Comparison of ENCODE assay signal across 8 mouse cellular contexts in genomic region chr6:18030868-18031508, GRCm38 (mm10). TPM values are rescaled to one million over a fixed set of nuclear protein-coding genes. Genes with fewer than 3 reads are reported as not detected.
DNase-seq lines count a peak whose midpoint lies in the region; ATAC-seq and TF ChIP-seq lines count a peak whose summit lies in the region.

No protein-coding gene starts in this region.

- no peak for TF ChIP-seq CTCF in lung, adult 2 months (IDR thresholded peaks at IDR 0.05; ENCODE audit: insufficient read depth, low read length)
- no peak for TF ChIP-seq CTCF in embryonic fibroblast, embryonic 13.5 days (IDR thresholded peaks at IDR 0.05; ENCODE audit: borderline replicate concordance, insufficient read depth, low read length)
- no peak for TF ChIP-seq CTCF in midbrain, postnatal 0 days (IDR thresholded peaks at IDR 0.05)

- H3K4me1 ChIP-seq in lung, adult 2 months (ENCODE audit: control insufficient read depth, insufficient read depth, low read length) = 0 out of 2 replicates have a peak, but pooled peaks cover 3% of the 10 kb centered on the region
- no peaks in the 10 kb centered on the region; the same call in 1 of the 2 replicates for H3K4me1 ChIP-seq in embryonic fibroblast, embryonic 13.5 days (ENCODE audit: control insufficient read depth, insufficient read depth, low read length)
- H3K4me1 ChIP-seq in hindbrain, embryonic 14.5 days (replicated peaks; ENCODE audit: control insufficient read depth, insufficient read depth, low read length) = peaks cover 10% of the 10 kb centered on the region
- peaks cover 8% of the 10 kb centered on the region; the same call in 1 of the 2 replicates for H3K4me1 ChIP-seq in midbrain, postnatal 0 days (ENCODE audit: insufficient read depth, low read length)

- TF ChIP-seq POLR2A in lung, adult 2 months (IDR thresholded peaks at IDR 0.05; ENCODE audit: borderline replicate concordance, extremely low read depth, low read depth, low read length) = no peak
- TF ChIP-seq POLR2A in embryonic fibroblast, embryonic 13.5 days (IDR thresholded peaks at IDR 0.05; ENCODE audit: low read depth, low read length) = no peak

- no peak overlapping the region for H3K27ac ChIP-seq in embryonic fibroblast, embryonic 13.5 days (ENCODE audit: insufficient read depth, low read length)
- no peak overlapping the region for H3K27ac ChIP-seq in hindbrain, embryonic 14.5 days
- H3K27ac ChIP-seq in midbrain, postnatal 0 days (ENCODE audit: low read depth, low read length) = no peak overlapping the region

- peak; percentile 22; the same call in 1 of the 2 replicates for ATAC-seq in hindbrain, embryonic 14.5 days (ENCODE audit: low FRiP score)
- ATAC-seq in midbrain, postnatal 0 days (ENCODE audit: low FRiP score) = no peak
- no peak for ATAC-seq in megakaryocyte progenitor cell, adult 5-6 weeks (replicated peaks; ENCODE audit: poor library complexity)

- peak overlapping the region; percentile 78 for H3K4me2 ChIP-seq in hindbrain, embryonic 14.5 days (replicated peaks)
- peak overlapping the region; percentile 99 for H3K4me2 ChIP-seq in midbrain, postnatal 0 days (ENCODE audit: low read depth, low read length, poor library complexity, severe bottlenecking)

- no peaks in the 10 kb centered on the region for H3K36me3 ChIP-seq in hindbrain, embryonic 14.5 days (replicated peaks; ENCODE audit: control insufficient read depth, insufficient read depth)
- no peaks in the 10 kb centered on the region for H3K36me3 ChIP-seq in midbrain, postnatal 0 days (ENCODE audit: insufficient read depth, low read length)

- DNase-seq in lung, adult 2 months = no peak
- no peak for DNase-seq in lung, postnatal 14 days
- DNase-seq in hindbrain, embryonic 14.5 days (ENCODE audit: low spot score) = no peak
- DNase-seq in midbrain, postnatal 0 days (ENCODE audit: low spot score) = no peak
- DNase-seq in adrenal gland, adult 8-10 months = no peak
- DNase-seq in gastrocnemius, adult 8-10 months (ENCODE audit: low spot score in 2 of 2) = no peak

- 12% methylated on average over 12 of the region's 12 CpGs for WGBS in lung, adult 2 months
- 10% methylated on average over 12 of the region's 12 CpGs for WGBS in hindbrain, embryonic 14.5 days
- 9% methylated on average over 12 of the region's 12 CpGs for WGBS in midbrain, postnatal 0 days

- H3K27me3 ChIP-seq in hindbrain, embryonic 14.5 days (ENCODE audit: control insufficient read depth, insufficient read depth, low read length) = peaks cover 53% of the 10 kb centered on the region
- peaks cover 23% of the 10 kb centered on the region for H3K27me3 ChIP-seq in midbrain, postnatal 0 days (ENCODE audit: insufficient read depth, low read length)

- peak overlapping the region; percentile 43; the same call in 1 of the 2 replicates for H3K9ac ChIP-seq in hindbrain, embryonic 14.5 days
- 0 out of 2 replicates have a peak overlapping the region, but pooled peaks have one; percentile 33 for H3K9ac ChIP-seq in midbrain, postnatal 0 days (replicated peaks; ENCODE audit: low read length, poor library complexity, severe bottlenecking)

- H3K9me3 ChIP-seq in hindbrain, embryonic 14.5 days (ENCODE audit: control insufficient read depth, low read length) = no peaks in the 10 kb centered on the region
- no peaks in the 10 kb centered on the region for H3K9me3 ChIP-seq in midbrain, postnatal 0 days (ENCODE audit: low read length)

- peak overlapping the region; percentile 18 for H3K4me3 ChIP-seq in lung, adult 2 months (replicated peaks; ENCODE audit: extremely low read depth, low read depth, low read length)
- peak overlapping the region; percentile 29; the same call in 1 of the 2 replicates for H3K4me3 ChIP-seq in embryonic fibroblast, embryonic 13.5 days (ENCODE audit: insufficient read depth, low read length)
- H3K4me3 ChIP-seq in hindbrain, embryonic 14.5 days (replicated peaks; ENCODE audit: low read length) = peak overlapping the region; percentile 43
- H3K4me3 ChIP-seq in midbrain, postnatal 0 days (ENCODE audit: low read depth, low read length) = peak overlapping the region; percentile 60

RNA-seq across cellular contexts. Expression of gene Wnt2, which starts 0.6 kb away (rescaled TPM):
- polyA plus RNA-seq in lung, adult 2 months (2012; rRNA removed) = 14.8 and 15.0 TPM in 2 replicates
- 0.94 and 2.1 TPM in 2 replicates for polyA plus RNA-seq in embryonic fibroblast, embryonic 13.5 days (2011; ENCODE audit: insufficient read length, low read depth, missing spikeins)
- 0.08 and 0.23 TPM in 2 replicates for polyA plus RNA-seq in hindbrain, embryonic 14.5 days (2014; fragmentation: Nextera tagmentation; extraction: Ambion mirVana)
- total RNA-seq in midbrain, postnatal 0 days (2014; rRNA removed) = 0.66 TPM in 1 of 2 replicates, not detected in the other
- 0.47 and 0.49 TPM in 2 replicates for polyA plus RNA-seq in midbrain, postnatal 0 days (2015; fragmentation: Nextera tagmentation; extraction: Ambion mirVana)
- total RNA-seq in adrenal gland, adult 8-10 months (2022) = under 1 TPM; 0.18 to 0.67 (median 0.43) TPM
- not detected in 2 replicates for total RNA-seq in megakaryocyte progenitor cell, adult 5-6 weeks (2015)
- total RNA-seq in megakaryocyte progenitor cell, adult 5-6 weeks (2017) = not detected in 2 replicates
- under 1 TPM in 2 of 4 experiments, not detected in 2; 0.21 to 0.34 TPM for total RNA-seq in gastrocnemius, adult 8-10 months (2022)
